Mouse (Mus musculus) bone marrow macrophage, adult 2 months (primary cell): ENCODE measurements around the gene Mapkap1.

Experiments
- CTCF ChIP-seq: IDR thresholded peaks from 2 replicates; pipeline ENCODE4 v1.5.1; 2012; ENCODE audit warnings: low read depth, mild to moderate bottlenecking, low read length, moderate library complexity
- POLR2A ChIP-seq: IDR thresholded peaks from 2 replicates; pipeline ENCODE4 v1.6.1; 2012; ENCODE audit warnings: mild to moderate bottlenecking, low read depth, low read length, borderline replicate concordance

GRCm38 (mm10) chr2:34371441-34372304, 34.9 kb upstream of the Mapkap1 start:
- no peak for TF ChIP-seq POLR2A
- no peak for TF ChIP-seq CTCF
